Mouse (Mus musculus) right cerebral cortex, adult 18-20 months (tissue): ENCODE measurements around the gene Il1rl2.

Experiments
- DNase-seq: peaks from one replicate; pipeline ENCODE4 v3.0.0; 2022; ENCODE audit warnings: mixed read lengths

The Il1rl2 gene

GRCm38 (mm10) chr1:40382841-40383240 is 58.4 kb downstream of the Il1rl2 start:
- DNase-seq: no peak

DNA sequence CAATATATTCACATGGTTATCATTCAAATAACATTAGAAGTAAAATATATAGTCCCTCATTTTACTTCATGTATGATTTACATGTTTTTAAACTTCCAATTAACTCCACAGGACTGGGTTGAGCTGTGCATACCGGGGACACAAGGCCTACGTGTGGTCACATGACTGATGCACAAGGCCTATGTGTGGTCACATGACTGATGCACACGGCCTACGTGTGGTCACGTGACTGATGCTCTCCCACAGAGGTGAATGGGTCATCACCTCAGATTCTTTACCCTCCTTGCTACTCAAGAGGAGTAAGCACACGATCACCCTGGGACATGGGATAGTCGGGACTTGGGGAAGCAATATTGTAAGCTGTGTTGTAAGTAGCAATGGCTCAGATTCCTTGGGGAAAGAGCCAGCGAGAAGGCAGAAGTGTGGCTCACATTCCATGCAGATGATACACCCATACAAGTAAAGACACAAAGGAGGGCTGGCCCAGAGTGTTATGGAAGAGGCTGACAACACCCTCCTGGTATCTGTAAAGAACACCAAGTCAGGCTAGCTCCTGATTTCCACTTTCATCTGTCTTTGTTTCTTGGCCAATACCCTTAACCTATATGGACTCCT is 60.6 kb downstream of the Il1rl2 start:
- DNase-seq: no peak

- no peak for DNase-seq
Observed at GRCm38 (mm10) chr1:40391374-40391773, 67.0 kb downstream of the Il1rl2 start.

- DNase-seq: no peak
Observed at GRCm38 (mm10) chr1:40392535-40392934, 68.1 kb downstream of the Il1rl2 start.

GRCm38 (mm10) chr1:40393214-40393613 is 68.8 kb downstream of the Il1rl2 start:
- DNase-seq: no peak

DNA sequence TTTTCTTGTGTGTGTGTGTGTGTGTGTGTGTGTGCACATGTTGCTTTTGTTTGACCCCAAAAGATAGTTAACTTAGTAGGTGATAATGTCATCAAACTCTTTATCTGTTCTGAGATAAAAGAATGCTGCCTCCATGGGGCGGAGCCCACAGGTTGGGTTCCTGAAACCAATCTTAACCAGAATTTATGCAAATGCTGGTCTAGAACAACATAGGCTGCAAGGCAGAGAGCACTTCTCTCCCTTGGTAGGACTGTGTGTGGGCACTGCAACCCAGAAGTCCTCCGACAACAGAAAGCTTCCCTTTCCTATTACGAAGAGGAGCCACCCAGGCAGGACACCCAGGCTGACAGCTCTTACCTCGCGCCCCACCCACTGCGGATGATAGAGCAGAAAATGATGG is 75.2 kb downstream of the Il1rl2 start:
- no peak for DNase-seq

GRCm38 (mm10) chr1:40404682-40405081 is 80.3 kb downstream of the Il1rl2 start:
- peak; percentile 5 for DNase-seq

DNA sequence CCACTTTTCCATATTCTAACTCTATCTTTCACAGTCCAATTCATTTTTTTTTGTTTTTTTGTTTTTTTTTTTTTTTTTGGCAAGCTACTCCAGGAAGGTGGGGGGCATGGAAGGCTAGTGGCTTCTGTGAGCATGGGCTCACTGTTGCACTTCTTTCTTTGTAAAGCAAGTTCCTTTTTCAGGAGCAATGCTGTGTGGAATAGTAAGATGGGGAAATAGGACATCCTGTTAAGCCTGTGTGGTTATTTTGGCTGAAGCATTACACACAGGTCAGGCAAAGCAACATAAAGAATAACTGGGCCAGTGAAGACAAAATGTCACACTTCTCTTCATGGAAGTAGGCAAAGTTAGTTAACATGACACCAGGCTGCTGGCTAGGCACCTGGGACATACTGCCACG is 85.5 kb downstream of the Il1rl2 start:
- DNase-seq: no peak

DNA sequence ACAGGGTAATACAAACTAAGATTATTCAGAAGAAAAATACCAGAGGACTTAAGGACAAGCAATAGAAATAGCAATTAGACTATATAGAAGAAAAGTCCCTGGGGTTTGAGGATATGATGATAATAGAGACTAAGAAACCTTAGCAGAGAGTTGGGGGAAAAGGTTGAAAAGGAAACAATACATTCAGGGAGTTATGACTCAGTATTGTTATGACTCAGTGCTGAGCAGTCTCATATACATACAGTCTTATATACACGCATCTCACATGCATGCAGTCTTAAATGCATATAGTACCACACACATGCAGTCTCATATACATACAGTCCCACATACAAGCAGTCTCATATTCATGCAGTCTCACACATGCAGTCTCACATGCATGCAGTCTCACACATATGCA is 88.6 kb downstream of the Il1rl2 start:
- DNase-seq: no peak

DNA sequence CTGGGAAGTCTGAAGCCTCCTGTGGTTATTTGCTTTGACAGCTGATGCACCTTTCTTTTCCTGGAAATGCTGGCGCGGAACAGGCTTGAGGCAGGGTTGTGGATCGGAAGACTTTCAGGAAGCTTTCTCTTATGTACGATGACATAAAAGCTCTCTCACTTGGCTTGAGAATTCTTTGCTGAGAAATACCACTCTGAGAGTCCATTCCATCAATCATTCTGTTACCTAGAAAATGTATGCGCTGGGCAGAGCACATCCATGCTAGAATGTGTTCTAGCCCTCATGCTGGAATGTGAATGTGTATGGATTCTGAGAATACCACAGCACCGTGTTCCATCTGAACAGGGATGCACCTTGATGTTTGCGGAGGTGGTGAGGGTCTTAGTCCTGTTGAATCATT is 89.9 kb downstream of the Il1rl2 start:
- DNase-seq: no peak

DNA sequence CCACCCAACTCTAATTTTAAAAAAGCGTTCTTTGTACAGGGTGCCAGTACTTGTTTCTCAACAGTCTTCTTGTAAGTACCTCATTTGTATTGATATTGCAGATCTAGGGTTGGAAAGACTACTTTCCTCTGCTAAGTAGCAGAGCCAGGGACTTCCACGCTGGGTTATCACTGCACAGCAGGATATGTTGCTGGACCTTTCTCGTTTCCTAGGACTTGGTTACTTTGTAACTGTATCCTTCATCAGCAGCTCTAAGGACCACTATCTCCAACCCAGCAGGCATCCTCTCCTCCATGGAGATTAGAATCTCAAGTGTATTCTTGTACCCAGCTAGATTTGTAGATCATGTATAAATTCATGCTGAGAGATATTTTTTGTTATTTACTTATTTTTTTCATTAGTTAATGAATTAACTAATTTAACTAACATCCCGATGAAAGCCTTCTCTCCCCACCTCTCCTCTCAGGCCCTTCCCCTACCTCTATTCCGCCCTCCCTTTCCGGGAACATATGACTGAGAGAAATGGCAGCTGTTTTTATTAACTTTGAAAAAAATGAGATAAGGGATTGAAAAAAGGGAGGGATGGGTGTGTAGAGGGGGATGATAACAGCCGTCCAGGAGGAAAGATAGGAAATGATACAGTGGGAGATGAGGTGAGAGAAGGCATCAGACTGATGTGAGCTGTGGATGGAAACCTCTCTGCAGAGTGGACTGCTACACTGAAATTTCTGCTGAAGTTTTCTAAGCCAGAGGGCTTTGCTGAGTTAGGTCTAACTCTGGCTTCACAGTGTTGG is 90.7 kb downstream of the Il1rl2 start:
- no peak for DNase-seq

DNA sequence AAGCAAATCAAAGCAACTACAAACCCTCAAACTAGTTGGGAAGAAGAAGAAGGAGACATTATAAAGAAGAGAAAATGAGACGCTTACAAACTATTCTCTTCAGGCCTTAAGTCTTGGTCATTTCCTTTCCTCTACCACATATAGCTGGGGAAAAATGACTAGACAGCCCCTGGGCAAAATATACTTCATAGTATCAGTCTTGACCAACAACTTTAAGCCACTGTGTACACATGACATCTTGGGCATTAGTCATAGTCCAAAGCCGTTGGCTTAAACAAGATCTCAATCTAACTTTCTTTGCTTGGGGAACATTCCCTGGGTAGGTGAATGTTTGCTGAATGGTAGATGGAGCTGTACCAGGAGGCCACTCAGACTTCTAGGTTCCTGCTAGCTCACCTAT is 92.6 kb downstream of the Il1rl2 start:
- no peak for DNase-seq
